Mouse (Mus musculus) CH12.LX (cell line): ENCODE measurements around the gene Pkib. TPM values are rescaled to one million over a fixed set of nuclear protein-coding genes. Genes with fewer than 3 reads are reported as not detected.

Source experiments
- DNase-seq: peaks from one replicate; pipeline ENCODE4 v3.0.0-alpha.2; 2013; ENCODE audit errors: extremely low read depth
- H3K27ac ChIP-seq: 2 replicates; pipeline ENCODE4 v1.5.1; 2012; ENCODE audit warnings: low read depth, mild to moderate bottlenecking, control low read depth, moderate library complexity; ENCODE audit not compliant: insufficient read depth
- H3K27me3 ChIP-seq: replicated peaks from 2 replicates; pipeline ENCODE3; 2012; ENCODE audit warnings: inconsistent platforms
- H3K36me3 ChIP-seq, 2 experiments: replicated peaks in 1 of 2; 2 replicates each; pipeline versions ENCODE3 to v1.6.1; 2012; ENCODE audit warnings: inconsistent platforms in 1 of 2, low read length in 1 of 2, mild to moderate bottlenecking in 1 of 2, mixed read lengths in 1 of 2, moderate library complexity in 1 of 2; ENCODE audit not compliant: control insufficient read depth in 1 of 2, insufficient read depth in 1 of 2
- H3K4me1 ChIP-seq, 2 experiments: 2 replicates each; pipeline ENCODE4 v1.6.1; 2012; ENCODE audit warnings: inconsistent platforms in 1 of 2, moderate library complexity in 1 of 2; ENCODE audit not compliant: insufficient read depth in 2 of 2, control insufficient read depth in 1 of 2
- H3K4me2 ChIP-seq: 2 replicates; pipeline ENCODE4 v1.6.1; 2012; ENCODE audit warnings: low read depth, mild to moderate bottlenecking, control low read depth; ENCODE audit not compliant: poor library complexity, insufficient read depth, severe bottlenecking
- H3K4me3 ChIP-seq, 3 experiments: fragments of 150-350 bp in 1 of 3; sonication (generic) in 1 of 3; replicated peaks in 1 of 3; 2 replicates each; pipeline versions ENCODE3 to v1.5.1; 2011 to 2012; ENCODE audit warnings: low read depth in 2 of 3, low read length in 2 of 3, mild to moderate bottlenecking in 2 of 3, moderate library complexity in 2 of 3, control low read depth in 1 of 3, improper control_type of control experiment in 1 of 3, inconsistent platforms in 1 of 3, mixed read lengths in 1 of 3; ENCODE audit not compliant: poor library complexity in 1 of 3
- H3K79me2 ChIP-seq: replicated peaks from 2 replicates; pipeline ENCODE4 v1.6.1; 2012; ENCODE audit warnings: mild to moderate bottlenecking, moderate library complexity; ENCODE audit not compliant: control insufficient read depth, poor library complexity, insufficient read depth, severe bottlenecking; ENCODE audit errors: extremely low read depth
- H3K9ac ChIP-seq: 2 replicates; pipeline ENCODE4 v1.6.1; 2012; ENCODE audit warnings: low read depth, mild to moderate bottlenecking, control low read depth, moderate library complexity; ENCODE audit not compliant: insufficient read depth
- H3K9me3 ChIP-seq: replicated peaks from 2 replicates; pipeline ENCODE3; 2012; ENCODE audit warnings: low read length, inconsistent platforms, mixed read lengths
- BHLHE40 ChIP-seq: IDR thresholded peaks from 2 replicates; pipeline ENCODE4 v1.6.1; 2011; ENCODE audit warnings: mild to moderate bottlenecking, low read depth, low read length, improper control_type of control experiment
- CHD1 ChIP-seq: IDR thresholded peaks from 2 replicates; pipeline ENCODE4 v1.6.1; 2012; ENCODE audit warnings: low read depth, low read length, improper control_type of control experiment, inconsistent platforms
- E2F4 ChIP-seq: IDR thresholded peaks from 2 replicates; pipeline ENCODE4 v1.6.1; 2011; ENCODE audit warnings: low read depth, low read length, improper control_type of control experiment; ENCODE audit not compliant: insufficient replicate concordance
- EP300 ChIP-seq: IDR thresholded peaks from 2 replicates; pipeline ENCODE4 v1.6.1; 2011; ENCODE audit warnings: low read length, improper control_type of control experiment
- ETS1 ChIP-seq: conservative IDR thresholded peaks from 2 replicates; pipeline ENCODE4 v1.6.1; 2012; ENCODE audit warnings: low read depth, mild to moderate bottlenecking, inconsistent platforms, low read length, improper control_type of control experiment, moderate library complexity
- GABPA ChIP-seq: IDR thresholded peaks from 2 replicates; pipeline ENCODE4 v1.6.1; 2012; ENCODE audit warnings: low read depth, low read length, improper control_type of control experiment, inconsistent platforms; ENCODE audit not compliant: insufficient replicate concordance
- HCFC1 ChIP-seq: IDR thresholded peaks from 2 replicates; pipeline ENCODE4 v1.6.1; 2012; ENCODE audit warnings: low read depth, mild to moderate bottlenecking, inconsistent platforms, low read length, improper control_type of control experiment
- KAT2A ChIP-seq: IDR thresholded peaks from 2 replicates; pipeline ENCODE4 v1.6.1; 2012; ENCODE audit warnings: low read length, improper control_type of control experiment, inconsistent platforms; ENCODE audit not compliant: insufficient replicate concordance
- MAFK ChIP-seq: IDR thresholded peaks from 2 replicates; pipeline ENCODE4 v1.6.1; 2011; ENCODE audit warnings: low read length, improper control_type of control experiment; ENCODE audit not compliant: insufficient replicate concordance
- MAX ChIP-seq: IDR thresholded peaks from 2 replicates; pipeline ENCODE4 v1.6.1; 2011; ENCODE audit warnings: low read length, improper control_type of control experiment
- MAZ ChIP-seq: IDR thresholded peaks from 2 replicates; pipeline ENCODE4 v1.6.1; 2012; ENCODE audit warnings: low read depth, mild to moderate bottlenecking, inconsistent platforms, low read length, improper control_type of control experiment, moderate library complexity
- MXI1 ChIP-seq: IDR thresholded peaks from 2 replicates; pipeline ENCODE4 v1.6.1; 2011; ENCODE audit warnings: mild to moderate bottlenecking, low read depth, low read length, improper control_type of control experiment
- NELFE ChIP-seq: IDR thresholded peaks from 2 replicates; pipeline ENCODE4 v1.6.1; 2011; ENCODE audit warnings: low read depth, low read length, improper control_type of control experiment
- NRF1 ChIP-seq: IDR thresholded peaks from 2 replicates; pipeline ENCODE4 v1.6.1; 2014; ENCODE audit warnings: low read depth, mild to moderate bottlenecking, inconsistent platforms, low read length, improper control_type of control experiment, moderate library complexity
- POLR2A ChIP-seq: IDR thresholded peaks from 2 replicates; pipeline ENCODE4 v1.6.1; 2011; ENCODE audit warnings: low read depth, mild to moderate bottlenecking, improper control_type of control experiment, low read length
- POLR2AphosphoS2 ChIP-seq: IDR thresholded peaks from 2 replicates; pipeline ENCODE4 v1.6.1; 2011; ENCODE audit warnings: low read depth, low read length, improper control_type of control experiment
- RAD21 ChIP-seq: IDR thresholded peaks from 2 replicates; pipeline ENCODE4 v1.6.1; 2011; ENCODE audit warnings: low read depth, mild to moderate bottlenecking, low read length, improper control_type of control experiment, moderate library complexity
- RCOR1 ChIP-seq: conservative IDR thresholded peaks from 2 replicates; pipeline ENCODE4 v1.6.1; 2012; ENCODE audit warnings: low read depth, mild to moderate bottlenecking, inconsistent platforms, low read length, improper control_type of control experiment
- SIN3A ChIP-seq: IDR thresholded peaks from 2 replicates; pipeline ENCODE4 v1.6.1; 2012; ENCODE audit warnings: low read length, improper control_type of control experiment, inconsistent platforms
- TBP ChIP-seq: conservative IDR thresholded peaks from 2 replicates; pipeline ENCODE4 v1.6.1; 2011; ENCODE audit warnings: low read depth, low read length, improper control_type of control experiment
- USF2 ChIP-seq: conservative IDR thresholded peaks from 2 replicates; pipeline ENCODE4 v1.6.1; 2011; ENCODE audit warnings: low read depth, low read length, improper control_type of control experiment
- ZMIZ1 ChIP-seq: IDR thresholded peaks from 2 replicates; pipeline ENCODE4 v1.6.1; 2012; ENCODE audit warnings: low read depth, mild to moderate bottlenecking, inconsistent platforms, low read length, improper control_type of control experiment
- dilution Hi-C: fragments of 300-500 bp; cut with MboI; formaldehyde crosslinking; loops from 2 replicates; pipeline ENCODE4 v1.14.3; 2020; ENCODE audit warnings: low sequenced_read_pairs; ENCODE audit not compliant: extremely low pct_unique_long_range_greater_than_20kb, extremely low pct_ligation_motif_present
- in situ Hi-C: fragments of 300-500 bp; cut with MboI; formaldehyde crosslinking; loops from 3 replicates; pipeline ENCODE4 v1.14.3; 2019; ENCODE audit warnings: low sequenced_read_pairs, low pct_ligation_motif_present, low pct_unique_long_range_greater_than_20kb, mixed read lengths
- polyA plus RNA-seq: library from polyadenylated mRNA; unstranded; fragments of >175 nt; gene quantifications from 2 replicates; pipeline ENCODE4 v1.2.1, GENCODE M21; 2012; ENCODE audit warnings: low read depth; ENCODE audit not compliant: insufficient read length
- total RNA-seq, 2 experiments: library from RNA; depleted of rRNA; stranded (reverse); fragments of 300-350 nt in 1 of 2; fragments of >200 nt in 1 of 2; gene quantifications; 2 replicates each; pipeline ENCODE4 v1.2.3; 2012 to 2014

Pkib gene
- total and polyA plus RNA-seq, 3 experiments: 1.3 to 4.1 (median 1.9) TPM

DNA sequence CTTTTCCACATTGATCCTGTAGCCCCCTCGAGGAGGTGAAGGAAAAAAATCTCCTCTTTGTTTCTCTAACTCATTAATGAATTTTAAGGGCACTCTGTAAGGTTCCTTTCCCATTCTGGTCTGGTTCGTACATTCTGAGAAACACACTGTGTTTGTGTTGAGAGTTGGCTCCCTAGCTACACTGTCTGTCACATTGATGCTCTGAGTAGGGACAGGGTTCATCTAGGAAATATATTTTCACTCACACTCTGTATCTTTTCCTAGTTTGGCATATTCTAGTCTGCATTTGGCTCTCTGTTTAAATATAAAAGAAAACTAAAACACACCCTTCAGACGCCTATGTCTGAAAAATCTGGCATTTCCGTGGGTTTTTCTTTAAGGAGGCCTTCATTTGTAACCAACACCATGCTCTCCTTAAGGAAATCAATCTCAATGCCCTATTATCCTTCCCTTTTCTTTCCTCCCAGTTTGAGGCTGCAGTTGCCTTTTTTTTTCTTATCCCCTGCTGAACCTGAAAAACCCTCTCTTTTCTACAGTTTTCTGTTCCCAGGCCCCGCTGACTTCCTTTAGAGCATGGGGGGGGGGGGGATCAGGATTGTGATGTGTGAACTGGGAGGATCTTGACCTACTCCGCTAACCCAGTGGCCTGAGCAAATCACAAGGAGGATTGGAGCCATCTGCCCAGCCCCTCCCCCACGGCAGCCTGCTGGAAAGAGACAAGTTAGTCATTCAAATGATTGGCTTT lies 152.5 kb downstream of the Pkib start:
- DNase-seq: no peak
- H3K27ac ChIP-seq: no peak overlapping the region

DNA sequence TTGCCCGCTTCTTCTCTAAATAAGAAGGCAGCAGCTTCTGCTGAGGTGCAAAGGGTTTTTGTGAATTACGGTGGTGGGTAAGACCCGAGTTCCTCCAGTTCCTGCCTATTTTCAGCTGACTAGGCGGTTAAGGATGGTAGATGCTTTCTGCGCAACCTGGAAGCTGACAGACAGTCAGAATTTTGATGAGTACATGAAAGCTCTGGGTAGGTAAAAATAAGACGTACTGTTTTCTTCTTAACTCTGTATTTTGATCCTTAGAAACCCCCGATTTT lies 153.0 kb downstream of the Pkib start, which contains the start of gene Fabp7:
Gene Fabp7, plus strand, starts transcription at position 6 of the 275 bp plus-strand sequence.
- Histone ChIP-seq H3K9me3 (no peaks in the 10 kb centered on the region), H3K27me3 (no peaks in the 10 kb centered on the region), H3K4me3 (no peak within 1 kb of the TSS), H3K36me3 (no peaks in the 10 kb centered on the region), H3K4me2 (no peak within 1 kb of the TSS), H3K9ac (no peak within 1 kb of the TSS), H3K79me2 (no peaks in the 10 kb centered on the region), H3K4me1 (peaks cover 0 to 3% of the 10 kb centered on the region in 2 experiments; a peak in 1 of 4 replicates), H3K27ac (no peak within 1 kb of the TSS)
- in situ Hi-C loops: no loop called here
- dilution Hi-C loops: no loop called here
- DNase-seq: no peak
- TF ChIP-seq POLR2AphosphoS2: no peak

More for the DNA sequence above, 152.5 kb downstream of the Pkib start:
- dilution Hi-C loops (no loop called here), in situ Hi-C loops (no loop called here)
- H3K4me2 ChIP-seq: no peak overlapping the region
- no peaks in the 10 kb centered on the region for H3K27me3 ChIP-seq
- no peak overlapping the region for H3K4me3 ChIP-seq
- H3K4me1 ChIP-seq: peaks cover 0 to 3% of the 10 kb centered on the region in 2 experiments; a peak in 1 of 4 replicates
- no peaks in the 10 kb centered on the region for H3K9me3 ChIP-seq
- no peaks in the 10 kb centered on the region for H3K79me2 ChIP-seq
- no peak for TF ChIP-seq POLR2A
- TF ChIP-seq GABPA: no peak
- TF ChIP-seq ETS1: no peak
- TF ChIP-seq, all 38 proteins: peak for 0
- H3K9ac ChIP-seq: no peak overlapping the region
- H3K36me3 ChIP-seq: no peaks in the 10 kb centered on the region

DNA sequence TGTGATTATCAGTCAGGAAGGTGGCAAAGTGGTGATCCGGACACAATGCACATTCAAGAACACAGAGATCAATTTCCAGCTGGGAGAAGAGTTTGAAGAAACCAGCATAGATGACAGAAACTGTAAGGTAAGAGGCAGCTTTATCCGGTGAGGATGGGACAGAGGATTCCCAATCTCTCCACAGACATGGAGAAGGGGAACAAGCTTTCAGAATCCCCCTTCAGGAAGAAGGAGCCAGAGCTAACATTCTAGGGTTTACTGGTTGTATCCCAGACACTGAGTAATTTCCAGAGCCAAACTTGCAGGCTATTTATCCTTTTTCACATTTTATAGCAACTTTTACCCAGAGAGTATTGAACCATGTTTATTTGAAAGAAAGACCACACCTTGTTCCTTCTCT lies 153.8 kb downstream of the Pkib start:
- DNase-seq: no peak
- Histone ChIP-seq H3K4me1 (peaks cover 0 to 3% of the 10 kb centered on the region in 2 experiments; a peak in 1 of 4 replicates), H3K79me2 (no peaks in the 10 kb centered on the region), H3K9me3 (no peaks in the 10 kb centered on the region), H3K27me3 (no peaks in the 10 kb centered on the region), H3K4me2 (no peak overlapping the region), H3K36me3 (no peaks in the 10 kb centered on the region), H3K9ac (no peak overlapping the region), H3K27ac (no peak overlapping the region), H3K4me3 (no peak overlapping the region)
- TF ChIP-seq NELFE (no peak), USF2 (no peak), MAZ (no peak), KAT2A (no peak), RAD21 (no peak), BHLHE40 (no peak), HCFC1 (no peak), ETS1 (no peak), TBP (no peak), CHD1 (no peak), MAFK (no peak), SIN3A (no peak), NRF1 (no peak), ZMIZ1 (no peak), MAX (no peak), MXI1 (no peak), EP300 (no peak), E2F4 (no peak), RCOR1 (no peak), POLR2AphosphoS2 (no peak)
- dilution Hi-C loops (no loop called here), in situ Hi-C loops (no loop called here)
